Mouse (Mus musculus): Measurements from ENCODE around the gene Idh1.

The Idh1 gene

DNA sequence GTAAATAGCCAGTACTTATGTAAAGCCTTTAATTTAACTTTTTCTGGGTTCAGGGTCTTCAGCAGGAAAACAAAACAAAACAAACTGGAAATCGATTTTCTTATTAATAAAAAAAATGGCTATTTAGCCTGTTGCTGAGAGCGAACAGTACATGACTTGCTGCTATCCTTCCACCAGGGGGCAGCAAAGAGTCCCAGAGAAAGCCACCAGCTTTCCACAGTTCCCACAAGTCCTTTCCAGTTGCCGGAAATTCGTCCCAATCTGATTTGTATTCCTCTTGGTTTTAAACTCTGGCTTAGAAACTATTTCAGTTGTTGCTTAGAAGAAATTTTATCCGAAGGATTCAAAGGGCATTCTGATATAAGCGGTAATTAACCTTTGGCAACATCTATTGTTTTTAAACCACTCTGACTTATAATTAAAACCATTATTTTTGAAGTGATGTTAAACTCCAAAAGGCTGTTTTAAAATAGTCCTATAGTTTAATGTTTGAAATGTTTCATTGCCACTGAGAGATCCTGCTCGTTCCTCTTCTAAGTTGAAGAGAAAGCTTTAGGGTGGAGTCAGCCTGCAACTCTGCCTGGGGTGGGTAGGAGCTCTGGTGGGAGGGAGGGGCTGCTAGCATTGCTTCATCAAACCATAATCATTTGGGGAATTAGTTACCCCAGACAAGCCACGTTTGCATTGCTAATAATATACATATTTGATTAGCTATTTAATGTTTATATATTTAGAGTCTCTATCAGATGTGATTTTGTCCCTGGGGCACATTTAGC lies 74.1 kb downstream of the Idh1 start:
- peak; percentile 59 for DNase-seq

DNA sequence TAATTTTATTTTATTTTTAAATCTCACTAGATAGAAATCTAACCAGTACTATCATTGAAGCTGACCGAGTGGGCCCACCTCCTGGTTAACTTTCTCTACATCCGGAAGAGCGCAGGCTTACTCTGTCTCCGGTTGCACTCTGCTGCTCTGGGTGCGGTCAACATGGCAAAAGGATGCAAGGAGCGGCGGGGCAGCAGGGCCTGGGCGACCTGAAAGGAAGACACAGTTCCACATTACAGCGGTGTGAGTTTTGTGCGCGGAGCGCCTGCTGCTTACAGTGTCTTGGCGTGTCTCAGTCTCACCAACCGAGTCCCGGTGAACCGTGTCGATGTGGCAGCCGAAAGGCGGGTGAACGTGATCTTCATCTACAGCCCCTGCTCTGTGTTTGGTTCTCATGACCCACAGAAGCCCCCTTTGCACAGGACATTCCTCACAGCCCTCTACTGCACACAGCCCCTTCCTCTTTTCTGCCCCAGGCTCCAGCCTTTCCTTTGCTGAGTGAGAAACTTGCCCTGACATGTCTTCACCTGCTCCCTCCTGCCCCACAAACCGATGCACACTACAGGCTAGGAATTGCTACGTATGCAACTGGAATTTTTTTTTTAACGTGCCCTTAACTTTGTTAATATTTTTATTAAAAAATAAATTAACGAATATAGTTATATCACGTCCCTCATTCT lies 76.4 kb downstream of the Idh1 start:
- no peak for DNase-seq

GRCm38 (mm10) chr1:65109196-65109595 lies 77.1 kb downstream of the Idh1 start:
- no peak for DNase-seq
